Mouse (Mus musculus) intestine, embryonic 14.5 days (tissue): ENCODE results near the gene Plscr2. TPM values are rescaled to one million over a fixed set of nuclear protein-coding genes. Genes with fewer than 3 reads are reported as not detected.
"Not testable (repeated sequence)": the region's sequence is repeated elsewhere in the genome, so short reads cannot be mapped to it uniquely, and the experiment has no call there.

ENCODE experiments used
- ATAC-seq: fragments of 200-750 bp; cut with Nextera tagmentation; replicated peaks from 2 replicates; pipeline ENCODE4 v1.8.0; 2017; ENCODE audit warnings: low read depth, moderate number of reproducible peaks, moderate TSS enrichment, moderate library complexity; ENCODE audit not compliant: low FRiP score, low TSS enrichment
- DNase-seq: peaks from one replicate; pipeline ENCODE4 v3.0.0-alpha.2; 2018; ENCODE audit warnings: low spot score
- H3K27ac ChIP-seq: fragments of 300-500 bp; sonication (generic); 2 replicates; pipeline ENCODE4 v1.5.1; 2014; ENCODE audit warnings: low read depth, mild to moderate bottlenecking, control low read depth
- H3K27me3 ChIP-seq: fragments of 300-500 bp; sonication (generic); replicated peaks from 2 replicates; pipeline ENCODE4 v1.6.1; 2014; ENCODE audit warnings: low read length, control low read depth; ENCODE audit not compliant: control insufficient read depth, insufficient read depth
- H3K36me3 ChIP-seq: fragments of 300-500 bp; sonication (generic); 2 replicates; pipeline ENCODE4 v1.6.1; 2014; ENCODE audit warnings: low read length, control low read depth; ENCODE audit not compliant: control insufficient read depth, insufficient read depth
- H3K4me1 ChIP-seq: fragments of 300-500 bp; sonication (generic); replicated peaks from 2 replicates; pipeline ENCODE4 v1.6.1; 2014; ENCODE audit warnings: low read length, control low read depth, mixed read lengths; ENCODE audit not compliant: control insufficient read depth, insufficient read depth
- H3K4me2 ChIP-seq: fragments of 300-500 bp; sonication (generic); 2 replicates; pipeline ENCODE4 v1.6.1; 2014; ENCODE audit warnings: low read length
- H3K4me3 ChIP-seq: fragments of 300-500 bp; sonication (generic); 2 replicates; pipeline ENCODE4 v1.5.1; 2014; ENCODE audit warnings: low read depth, low read length, control low read depth, mixed read lengths
- H3K9ac ChIP-seq: fragments of 300-500 bp; sonication (generic); 2 replicates; pipeline ENCODE4 v1.6.1; 2014; ENCODE audit warnings: mild to moderate bottlenecking, low read length
- H3K9me3 ChIP-seq: fragments of 300-500 bp; sonication (generic); 2 replicates; pipeline ENCODE4 v1.6.1; 2016; ENCODE audit warnings: low read length, control low read depth; ENCODE audit not compliant: control insufficient read depth
- WGBS: fragments of 180-500 bp; shearing (Covaris S2); extraction: QIAGEN DNeasy Blood & Tissue Kit; methylation state at CpG from one replicate; pipeline ENCODE4 v1.1.7; 2014; 5-methylcytosine and 5-hydroxymethylcytosine counted together
- polyA plus RNA-seq: library from polyadenylated mRNA; unstranded; fragments of >200 nt; fragmentation: Nextera tagmentation; extraction: Ambion mirVana; gene quantifications from 2 replicates; pipeline ENCODE4 v1.2.1, GENCODE M21; 2014

Gene Plscr2
- polyA plus RNA-seq, 1 experiment from 2014 or later = 0.87 TPM

DNA sequence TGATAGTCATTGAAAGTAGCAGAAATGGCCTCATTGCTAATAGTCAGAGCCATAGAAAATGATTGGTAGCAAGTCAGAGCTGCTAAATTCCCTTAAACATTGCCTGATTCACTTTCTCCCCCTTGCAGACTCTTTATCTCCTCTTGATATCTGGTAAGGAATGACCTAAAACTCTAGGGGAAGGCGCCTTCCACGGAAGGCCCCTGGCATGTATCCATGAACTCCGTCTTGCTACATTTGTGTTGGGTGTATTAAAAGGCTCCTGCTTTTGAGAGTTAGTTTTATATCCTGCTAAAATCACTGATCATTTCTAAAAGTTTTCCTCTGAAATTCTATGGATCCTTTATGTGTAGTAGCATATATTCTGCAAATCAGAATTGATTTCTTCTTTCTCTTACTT lies 41.4 kb downstream of the Plscr2 start:
- no peak overlapping the region for H3K4me2 ChIP-seq
- no peak overlapping the region for H3K9ac ChIP-seq
- ATAC-seq = no peak
- no peak for DNase-seq
- no peaks in the 10 kb centered on the region for H3K36me3 ChIP-seq
- no peak overlapping the region for H3K4me3 ChIP-seq
- no peaks in the 10 kb centered on the region for H3K4me1 ChIP-seq
- H3K27me3 ChIP-seq = no peaks in the 10 kb centered on the region
- H3K9me3 ChIP-seq = no peaks in the 10 kb centered on the region
- WGBS = 81% methylated on average over 3 of the region's 3 CpGs
- no peak overlapping the region for H3K27ac ChIP-seq

DNA sequence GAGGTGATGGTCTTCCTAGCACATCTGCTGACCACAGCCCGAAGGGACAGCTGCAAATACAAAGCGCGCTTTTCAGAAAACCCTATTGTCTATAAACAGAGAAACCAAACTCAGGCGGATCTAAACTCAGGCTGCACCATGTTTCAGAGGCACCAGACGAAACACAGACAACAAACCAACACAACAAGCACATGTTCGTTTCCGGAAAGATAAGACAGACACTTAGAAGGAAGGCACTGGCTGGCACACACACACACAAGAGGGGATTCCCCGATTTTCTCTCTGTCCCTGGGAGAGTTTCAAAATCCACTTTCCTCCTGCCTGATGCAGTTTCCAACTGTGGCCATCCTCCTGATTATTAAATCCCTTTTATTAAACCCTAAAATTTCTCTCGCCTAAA lies 50.5 kb downstream of the Plscr2 start:
- H3K4me3 ChIP-seq, H3K4me1 ChIP-seq, H3K4me2 ChIP-seq, H3K27ac ChIP-seq, H3K36me3 ChIP-seq, DNase-seq, H3K9me3 ChIP-seq, ATAC-seq, H3K27me3 ChIP-seq, H3K9ac ChIP-seq: not testable (repeated sequence)
- WGBS = 61% methylated on average over 9 of the region's 9 CpGs

DNA sequence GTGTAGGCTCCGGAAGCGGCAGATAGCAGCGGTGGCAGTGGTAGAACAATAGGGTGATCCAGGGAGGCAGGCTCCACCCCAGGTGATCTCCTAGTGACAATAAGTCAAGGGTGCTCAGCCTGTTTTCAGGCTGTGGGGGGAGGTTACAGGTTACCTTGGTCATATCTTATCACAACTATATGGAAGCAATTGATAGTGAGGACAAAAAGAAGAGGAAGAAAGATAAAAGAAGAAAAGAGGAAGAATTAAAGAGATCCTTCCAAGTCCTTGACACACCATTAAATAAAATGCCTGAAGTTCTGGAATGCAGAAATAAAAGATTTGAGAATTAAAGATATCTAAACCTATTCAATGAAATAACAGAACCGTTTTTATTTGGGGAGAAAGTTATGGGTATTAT lies 51.4 kb downstream of the Plscr2 start:
- H3K4me1 ChIP-seq = no peaks in the 10 kb centered on the region
- H3K27ac ChIP-seq = no peak overlapping the region
- no peaks in the 10 kb centered on the region for H3K9me3 ChIP-seq
- DNase-seq = no peak
- H3K4me3 ChIP-seq = no peak overlapping the region
- H3K4me2 ChIP-seq = no peak overlapping the region
- ATAC-seq = no peak
- H3K9ac ChIP-seq = no peak overlapping the region
- no peaks in the 10 kb centered on the region for H3K36me3 ChIP-seq
- WGBS = 81% methylated on average over 4 of the region's 4 CpGs
- H3K27me3 ChIP-seq = no peaks in the 10 kb centered on the region

DNA sequence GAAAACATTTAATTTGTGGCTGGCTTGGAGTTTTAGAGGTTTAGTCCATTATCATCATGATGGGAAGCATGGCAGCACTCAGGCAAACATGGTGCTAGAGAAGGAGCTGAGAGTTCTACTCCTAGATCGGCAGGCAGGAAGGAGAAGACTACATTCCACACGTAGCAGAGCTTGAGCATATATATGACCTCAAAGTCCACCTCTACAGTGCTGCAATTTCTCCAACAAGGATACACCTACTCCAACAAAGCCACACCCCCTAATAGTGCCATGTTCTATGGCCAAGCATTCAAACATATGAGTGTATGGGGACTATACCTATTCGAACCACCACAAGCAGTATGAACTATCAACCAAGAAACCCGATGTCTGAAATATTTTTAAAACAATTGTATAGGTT lies 56.0 kb downstream of the Plscr2 start:
- Histone ChIP-seq H3K4me3 (no peak overlapping the region), H3K36me3 (no peaks in the 10 kb centered on the region), H3K27me3 (no peaks in the 10 kb centered on the region), H3K9me3 (no peaks in the 10 kb centered on the region), H3K4me2 (no peak overlapping the region), H3K9ac (no peak overlapping the region), H3K27ac (no peak overlapping the region), H3K4me1 (no peaks in the 10 kb centered on the region)
- ATAC-seq (no peak), DNase-seq (no peak)
- 86% methylated on average over 4 of the region's 4 CpGs for WGBS

DNA sequence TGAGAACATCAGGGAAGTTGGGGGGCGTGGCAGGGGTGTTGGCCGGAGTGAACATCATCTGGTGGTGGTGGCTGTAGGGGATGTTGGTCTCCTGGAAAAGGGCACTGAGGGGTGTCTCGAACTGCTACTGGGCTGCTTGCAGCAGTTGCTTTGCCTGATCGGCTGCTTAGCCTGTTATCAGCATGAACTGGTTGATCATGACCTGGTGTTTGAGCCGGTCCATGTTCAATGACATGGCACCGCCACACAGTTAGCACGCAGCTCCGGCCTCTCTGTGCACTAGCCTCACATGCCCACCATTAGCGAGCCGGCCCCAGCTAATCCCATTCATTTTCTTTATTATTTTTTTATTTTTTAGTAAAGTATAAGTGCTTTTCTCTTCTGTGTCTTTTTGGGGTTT lies 59.4 kb downstream of the Plscr2 start:
- no peaks in the 10 kb centered on the region for H3K4me1 ChIP-seq
- H3K27ac ChIP-seq = no peak overlapping the region
- no peaks in the 10 kb centered on the region for H3K36me3 ChIP-seq
- H3K4me3 ChIP-seq = no peak overlapping the region
- no peak for DNase-seq
- ATAC-seq = no peak
- no peak overlapping the region for H3K9ac ChIP-seq
- H3K27me3 ChIP-seq = no peaks in the 10 kb centered on the region
- H3K9me3 ChIP-seq = no peaks in the 10 kb centered on the region
- no peak overlapping the region for H3K4me2 ChIP-seq
- WGBS = 93% methylated on average over 10 of the region's 10 CpGs

DNA sequence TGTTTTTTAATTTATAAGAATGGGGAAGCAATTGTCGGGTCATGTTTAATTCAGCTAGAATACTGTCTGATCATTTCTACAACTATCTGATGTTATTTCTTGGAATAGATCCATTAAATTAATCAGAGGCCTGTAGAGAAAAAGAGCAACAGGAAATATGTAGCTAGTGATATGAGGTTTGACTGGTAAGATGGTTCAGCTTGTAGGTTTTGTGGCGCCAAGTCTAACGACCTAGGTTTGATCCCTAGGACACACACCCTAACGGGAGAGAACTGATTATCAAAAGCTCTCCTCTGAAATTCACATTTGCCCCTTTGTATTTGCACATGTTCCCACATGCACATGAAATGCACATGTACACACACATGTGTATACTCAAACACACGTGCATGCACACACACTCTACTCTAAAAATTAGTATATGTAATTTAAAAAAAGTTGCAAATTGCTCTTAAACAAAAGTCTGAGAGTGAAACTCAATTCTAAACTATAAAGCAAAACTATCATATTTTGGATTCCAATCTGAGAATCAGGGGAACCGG lies 59.9 kb downstream of the Plscr2 start:
- no peaks in the 10 kb centered on the region for H3K36me3 ChIP-seq

DNA sequence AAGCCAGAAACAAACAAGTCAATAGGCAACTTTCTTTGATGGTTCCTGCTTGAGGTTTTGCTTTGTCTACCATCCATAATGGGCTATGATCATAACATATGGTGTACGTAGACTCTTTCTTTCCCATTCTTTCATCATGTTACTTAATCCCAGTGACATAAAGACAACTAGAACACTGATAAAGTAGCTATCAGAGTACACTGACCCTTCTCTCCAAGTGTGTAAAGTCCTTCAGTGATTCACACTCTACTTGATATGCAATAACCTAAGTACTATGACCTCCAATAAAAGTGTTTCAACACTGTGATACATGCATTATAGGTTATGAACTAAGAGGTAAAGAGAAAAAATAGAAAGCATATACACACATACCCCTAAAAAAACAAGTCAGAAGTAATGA lies 61.7 kb downstream of the Plscr2 start:
- H3K27me3 ChIP-seq = no peaks in the 10 kb centered on the region

More for the DNA sequence above, 59.9 kb downstream of the Plscr2 start:
- WGBS = 86% methylated on average over 6 of the region's 6 CpGs
- Histone ChIP-seq H3K4me3 (no peak overlapping the region), H3K27me3 (no peaks in the 10 kb centered on the region), H3K27ac (no peak overlapping the region), H3K4me1 (no peaks in the 10 kb centered on the region), H3K9ac (no peak overlapping the region), H3K9me3 (no peaks in the 10 kb centered on the region), H3K4me2 (no peak overlapping the region)
- DNase-seq (no peak), ATAC-seq (no peak)

DNA sequence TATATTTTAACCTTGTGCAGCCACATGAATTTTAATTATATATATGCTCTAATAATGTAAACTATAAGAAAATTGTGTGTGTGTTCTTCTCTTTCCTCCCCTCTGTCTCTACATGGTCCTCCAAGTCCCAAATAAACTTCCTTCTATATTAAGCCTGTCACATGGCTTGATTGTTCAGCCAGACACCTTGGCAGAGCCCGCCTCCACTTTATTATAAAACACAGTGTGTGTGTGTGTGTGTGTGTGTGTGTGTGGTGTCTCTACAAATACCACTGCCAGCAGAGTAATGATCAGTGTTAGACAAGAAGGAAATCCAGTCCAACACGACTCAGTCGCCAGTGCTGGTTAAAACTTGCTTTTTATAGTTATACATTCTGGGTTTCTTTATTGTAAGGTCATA lies 62.3 kb downstream of the Plscr2 start:
- DNase-seq (no peak), ATAC-seq (no peak)
- no peak overlapping the region for H3K9ac ChIP-seq
- H3K4me2 ChIP-seq = no peak overlapping the region
- WGBS = 82% methylated on average over 3 of the region's 3 CpGs
- H3K4me3 ChIP-seq = no peak overlapping the region
- no peak overlapping the region for H3K27ac ChIP-seq
- no peaks in the 10 kb centered on the region for H3K27me3 ChIP-seq
- no peaks in the 10 kb centered on the region for H3K36me3 ChIP-seq
- H3K4me1 ChIP-seq = no peaks in the 10 kb centered on the region
- no peaks in the 10 kb centered on the region for H3K9me3 ChIP-seq

More for the DNA sequence above, 61.7 kb downstream of the Plscr2 start:
- Histone ChIP-seq H3K36me3 (no peaks in the 10 kb centered on the region), H3K4me1 (no peaks in the 10 kb centered on the region), H3K4me3 (no peak overlapping the region), H3K9ac (no peak overlapping the region), H3K4me2 (no peak overlapping the region), H3K27ac (no peak overlapping the region), H3K9me3 (no peaks in the 10 kb centered on the region)
- ATAC-seq = no peak
- DNase-seq = no peak
- WGBS = 85% methylated on average over 1 of the region's 1 CpGs

DNA sequence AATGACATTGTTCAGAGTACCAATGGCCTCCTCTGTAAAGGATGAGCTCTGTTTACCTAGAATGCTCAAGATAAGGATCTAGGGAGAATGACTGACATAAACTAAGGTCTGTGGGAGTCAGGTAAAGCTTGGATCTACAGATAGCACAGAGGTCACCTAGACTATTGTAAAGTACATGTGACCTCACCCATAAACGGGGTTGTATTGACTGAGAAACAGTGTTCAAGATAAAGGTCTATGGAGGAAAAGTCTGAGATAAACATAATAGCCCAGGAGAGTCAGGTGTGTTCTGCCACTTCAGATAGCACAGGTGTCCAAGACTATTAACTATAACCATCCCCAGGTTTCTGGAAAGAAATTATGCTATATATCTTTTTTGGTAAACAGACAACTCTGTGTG lies 63.6 kb downstream of the Plscr2 start:
- Histone ChIP-seq H3K9ac (no peak overlapping the region), H3K4me3 (no peak overlapping the region), H3K36me3 (no peaks in the 10 kb centered on the region), H3K4me1 (no peaks in the 10 kb centered on the region), H3K27ac (no peak overlapping the region), H3K27me3 (no peaks in the 10 kb centered on the region), H3K9me3 (no peaks in the 10 kb centered on the region), H3K4me2 (no peak overlapping the region)
- no peak; the same call in 1 of the 2 replicates for ATAC-seq
- no peak for DNase-seq
- whole genome bisulfite sequencing = 45% methylated on average over 1 of the region's 1 CpGs
